Mouse (Mus musculus) stomach, postnatal 0 days (tissue): Measurements from ENCODE around the gene Suv39h1.

Experiments used
- CTCF ChIP-seq: IDR thresholded peaks from 2 replicates; pipeline ENCODE4 v1.5.1; 2016; ENCODE audit warnings: antibody characterized with exemption, low read depth, mild to moderate bottlenecking, moderate library complexity
- EP300 ChIP-seq: optimal IDR thresholded peaks from 2 replicates; pipeline ENCODE3; 2016; ENCODE audit warnings: antibody characterized with exemption

DNA sequence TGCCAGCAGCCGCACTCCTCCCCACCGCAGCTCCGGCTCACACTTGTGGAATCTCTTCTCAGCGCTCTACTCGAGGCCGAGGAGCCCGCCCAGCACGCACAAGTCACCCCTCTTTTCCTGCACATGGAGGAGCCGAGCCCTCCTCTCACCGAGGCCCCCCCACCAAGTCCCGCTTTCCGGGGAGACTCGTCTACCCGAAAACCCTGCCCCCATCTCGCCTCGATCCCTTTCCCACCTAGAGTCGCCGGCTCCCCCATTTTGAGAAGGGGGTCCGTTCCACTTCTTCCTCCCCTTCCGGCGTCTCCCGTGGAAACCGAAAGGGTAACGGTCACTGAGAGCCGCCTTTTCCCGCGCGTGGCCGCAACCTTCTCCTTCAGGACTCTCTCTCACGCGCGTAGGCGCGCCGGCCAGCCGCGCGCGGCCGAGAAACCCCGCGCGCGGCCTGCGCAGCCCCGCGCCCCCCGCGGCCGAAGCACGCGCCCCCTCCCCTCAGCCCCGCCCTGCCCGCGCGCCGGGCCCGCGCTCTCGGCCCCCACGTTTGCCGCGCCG lies 605 bp downstream of the Suv39h1 start:
- TF ChIP-seq CTCF (no peak), EP300 (no peak)
